Mouse (Mus musculus) left cerebral cortex, postnatal 10 days (tissue): ENCODE measurements around the gene Tgm7. TPM values are rescaled to one million over a fixed set of nuclear protein-coding genes. Genes with fewer than 3 reads are reported as not detected.

ENCODE experiments used
- DNase-seq, 2 experiments: peaks; one replicate each; pipeline ENCODE4 v3.0.0; 2021 to 2022; ENCODE audit warnings: low spot score in 2 of 2, mixed read lengths in 1 of 2; ENCODE audit errors: extremely low spot score in 1 of 2
- intact Hi-C: fragments of 180-260 bp; cut with DNase I; formaldehyde crosslinking; loops from one replicate; pipeline ENCODE4 v1.15.1; 2025
- total RNA-seq, 2 experiments: library from RNA; stranded (reverse); gene quantifications; 2 replicates each; pipeline ENCODE4 v1.2.3; 2021

Gene Tgm7
- total RNA-seq, 2 experiments from 2014 or later = not detected

- no peak for DNase-seq
- intact Hi-C loops = no loop called here
Observed at GRCm38 (mm10) chr2:121085480-121086185, 24.0 kb downstream of the Tgm7 start, which contains the start of gene Tgm5. Gene Tgm5 (minus strand): TSS chr2:121085841.

GRCm38 (mm10) chr2:121082626-121083025 lies 27.0 kb downstream of the Tgm7 start:
- no peak for DNase-seq
- intact Hi-C loops = loop anchor here (5.0 kb wide), 1 partner anchor 875 kb away; no protein-coding TSS in a partner anchor

- intact Hi-C loops = no loop called here
Observed at GRCm38 (mm10) chr2:121074747-121075146, 34.8 kb downstream of the Tgm7 start.

GRCm38 (mm10) chr2:121071871-121072270 lies 37.7 kb downstream of the Tgm7 start:
- DNase-seq = no peak
- intact Hi-C loops = no loop called here

More at GRCm38 (mm10) chr2:121074747-121075146, 34.8 kb downstream of the Tgm7 start:
- no peak for DNase-seq

- intact Hi-C loops = no loop called here
- no peak for DNase-seq
Observed at GRCm38 (mm10) chr2:121069506-121069905, 40.1 kb downstream of the Tgm7 start.

- no peak for DNase-seq
- intact Hi-C loops = no loop called here
Observed at GRCm38 (mm10) chr2:121067116-121067515, 42.5 kb downstream of the Tgm7 start.

GRCm38 (mm10) chr2:121061315-121061714 lies 48.3 kb downstream of the Tgm7 start:
- DNase-seq = no peak
- intact Hi-C loops = no loop called here

GRCm38 (mm10) chr2:121057997-121058396 lies 51.6 kb downstream of the Tgm7 start:
- intact Hi-C loops = no loop called here

GRCm38 (mm10) chr2:121055915-121056314 lies 53.7 kb downstream of the Tgm7 start:
- no peak for DNase-seq
- intact Hi-C loops = no loop called here

More at GRCm38 (mm10) chr2:121057997-121058396, 51.6 kb downstream of the Tgm7 start:
- DNase-seq = no peak

- intact Hi-C loops = no loop called here
- DNase-seq = no peak
Observed at GRCm38 (mm10) chr2:121054060-121054459, 55.5 kb downstream of the Tgm7 start.

GRCm38 (mm10) chr2:121052176-121052575 lies 57.4 kb downstream of the Tgm7 start:
- intact Hi-C loops = no loop called here
- DNase-seq = no peak

- no peak for DNase-seq
- intact Hi-C loops = no loop called here
Observed at GRCm38 (mm10) chr2:121045653-121046052, 63.9 kb downstream of the Tgm7 start.

Other genes starting within 250 kb of the Tgm7 start
- gene Ubr1, start 139.1 kb downstream of the Tgm7 start, total RNA-seq = 10 to 100 TPM; 40.9 to 42.3 TPM
- gene Tmem62, start 132.8 kb downstream of the Tgm7 start, total RNA-seq = 10 to 100 TPM; 20.6 to 24.9 TPM
- gene Ccndbp1, start 101.4 kb downstream of the Tgm7 start, total RNA-seq = 10 to 100 TPM; 57.1 to 59.1 TPM
- gene Epb42, start 72.7 kb downstream of the Tgm7 start, total RNA-seq = not detected
- not detected for gene Tgm5, start 24.0 kb downstream of the Tgm7 start, total RNA-seq
- gene Adal, start 30.6 kb upstream of the Tgm7 start, total RNA-seq = 10 to 100 TPM; 17.7 to 17.8 TPM
- 1 to 10 TPM; 8.0 to 8.9 TPM for gene Lcmt2, start 30.9 kb upstream of the Tgm7 start, total RNA-seq
- 10 to 100 TPM; 31.8 to 32.2 TPM for gene Tubgcp4, start 60.9 kb upstream of the Tgm7 start, total RNA-seq
- 1 to 10 TPM; 4.7 to 5.7 TPM for gene Zscan29, start 61.3 kb upstream of the Tgm7 start, total RNA-seq
- 100 to 1,000 TPM; 173 to 183 TPM for gene Trp53bp1, start 161.6 kb upstream of the Tgm7 start, total RNA-seq
- 100 to 1,000 TPM; 391 to 400 TPM for gene Map1a, start 179.8 kb upstream of the Tgm7 start, total RNA-seq
- 10 to 100 TPM; 50.4 to 55.7 TPM for gene Ppip5k1, start 245.6 kb upstream of the Tgm7 start, total RNA-seq
- gene Ckmt1, start 247.9 kb upstream of the Tgm7 start, total RNA-seq = 100 to 1,000 TPM; 311 to 312 TPM